Mouse (Mus musculus): Measurements from ENCODE around the gene Zfp524. TPM values are rescaled to one million over a fixed set of nuclear protein-coding genes. Genes with fewer than 3 reads are reported as not detected.
"Not testable (repeated sequence)": the region's sequence is repeated elsewhere in the genome, so short reads cannot be mapped to it uniquely, and the experiment has no call there.

The Zfp524 gene
- polyA plus RNA-seq, 1 experiment from 2014 or later: 8.4 TPM

DNA sequence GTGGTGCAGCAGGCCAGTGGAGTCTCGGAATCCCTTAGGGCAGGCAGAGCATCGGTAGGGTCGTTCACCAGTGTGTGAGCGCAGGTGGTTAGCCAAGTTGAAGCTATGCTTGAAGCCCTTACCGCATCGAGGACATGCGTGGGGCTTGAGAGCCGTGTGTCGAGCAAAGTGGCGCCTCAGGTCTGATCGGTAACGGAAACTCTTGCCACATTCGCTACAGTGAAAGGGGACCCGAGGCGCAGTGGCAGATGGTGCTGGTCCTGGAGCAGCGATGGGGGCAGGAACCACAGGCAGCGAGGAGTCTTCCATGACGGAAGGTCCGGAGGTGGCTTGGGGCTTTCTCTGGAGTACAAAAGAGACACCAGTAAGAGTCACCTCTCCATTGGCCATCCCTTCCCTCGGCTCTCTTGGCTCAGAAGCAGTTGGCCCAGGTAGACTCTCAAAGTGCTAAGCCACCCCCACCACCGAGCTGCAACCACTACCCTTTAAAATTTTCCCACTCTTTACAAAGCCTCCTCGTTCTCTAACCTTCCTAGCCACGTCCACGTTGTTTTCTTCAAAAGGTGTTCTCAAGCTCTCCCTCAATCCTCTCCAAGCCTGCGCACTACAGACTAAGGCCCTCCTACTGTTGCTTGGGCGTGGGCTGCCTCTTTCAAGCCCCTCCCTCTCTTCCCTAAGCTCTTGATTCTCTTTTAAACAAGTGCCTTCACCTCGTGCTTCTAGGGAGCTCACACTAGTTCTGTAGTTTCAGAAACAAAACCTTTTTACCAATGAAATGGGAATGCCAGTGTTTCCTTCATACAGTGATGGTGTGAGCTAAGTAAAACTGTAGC is 1.3 kb upstream of the Zfp524 start:
- WGBS: 93% methylated on average over 27 of the region's 27 CpGs
- Histone ChIP-seq H3K27me3 (ENCODE audit: control insufficient read depth, insufficient read depth, low read length) (no peaks in the 10 kb centered on the region), H3K4me2 (ENCODE audit: low read length) (no peak overlapping the region), H3K36me3 (ENCODE audit: control insufficient read depth, insufficient read depth, low read length) (peaks cover 48% of the 10 kb centered on the region), H3K9ac (replicated peaks; ENCODE audit: low read length) (no peak overlapping the region), H3K4me1 (ENCODE audit: control insufficient read depth, insufficient read depth, low read length) (no peaks in the 10 kb centered on the region), H3K4me3 (replicated peaks; ENCODE audit: low read depth, low read length) (no peak overlapping the region), H3K9me3 (ENCODE audit: control insufficient read depth, low read length) (no peaks in the 10 kb centered on the region), H3K27ac (replicated peaks; ENCODE audit: low read depth, low read length) (no peak overlapping the region)
- DNase-seq: no peak
- ATAC-seq (ENCODE audit: low FRiP score, low TSS enrichment): no peak

DNA sequence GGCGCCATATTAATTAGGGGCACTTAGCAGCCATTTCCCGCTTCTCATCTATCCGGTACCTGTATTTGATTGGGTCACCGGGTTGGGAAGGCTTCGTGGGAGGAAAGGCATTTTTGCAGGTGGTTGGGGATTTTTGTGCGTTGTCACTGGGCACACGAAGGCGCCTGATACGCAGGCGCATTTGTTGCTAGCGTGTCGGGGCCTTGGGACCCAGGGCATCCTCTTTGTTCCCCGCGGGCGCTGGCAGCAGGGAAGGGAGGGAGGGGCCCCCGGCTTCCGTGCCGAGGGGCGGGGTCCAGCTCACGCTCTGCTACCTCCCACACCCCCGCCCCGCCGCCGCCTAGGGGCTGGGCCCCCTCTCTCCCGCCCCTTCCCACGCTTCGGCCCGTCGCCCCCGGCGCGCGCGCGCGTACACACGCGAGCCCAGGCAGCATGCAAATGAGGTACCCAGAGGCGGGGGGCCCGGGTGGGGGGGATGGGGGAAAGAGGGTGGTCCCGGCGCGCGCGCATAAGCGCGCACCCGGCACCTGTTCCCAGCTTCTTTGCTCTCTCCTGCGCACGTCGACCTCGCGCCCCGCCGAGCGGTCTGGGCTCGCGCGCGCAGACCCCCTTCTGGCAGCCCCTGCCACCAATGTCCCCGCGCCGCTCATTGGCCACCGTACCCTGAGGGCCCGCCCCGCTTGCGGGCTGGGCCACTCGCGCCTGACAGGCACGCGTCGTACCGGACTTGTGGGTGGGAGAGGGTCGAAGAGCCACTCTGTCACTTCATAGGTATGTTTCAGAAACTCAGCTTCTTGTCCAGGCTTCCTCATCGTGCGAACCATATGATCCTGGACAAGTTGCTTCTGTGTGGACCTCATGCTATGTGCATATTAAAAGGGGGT is 1.1 kb downstream of the Zfp524 start, which contains the start of gene Gm44973:
Gene Gm44973 (plus strand): TSS at position 379 of the 884 bp plus-strand sequence.
- Histone ChIP-seq H3K9me3 (ENCODE audit: control insufficient read depth, low read length) (no peaks in the 10 kb centered on the region), H3K27me3 (ENCODE audit: control insufficient read depth, insufficient read depth, low read length) (no peaks in the 10 kb centered on the region), H3K4me2 (ENCODE audit: low read length) (peak within 1 kb of the TSS; percentile 64), H3K9ac (replicated peaks; ENCODE audit: low read length) (peak within 1 kb of the TSS; percentile 73), H3K27ac (replicated peaks; ENCODE audit: low read depth, low read length) (peak within 1 kb of the TSS; percentile 97), H3K4me3 (replicated peaks; ENCODE audit: low read depth, low read length) (peak within 1 kb of the TSS; percentile 74), H3K36me3 (ENCODE audit: control insufficient read depth, insufficient read depth, low read length) (peaks cover 23% of the 10 kb centered on the region), H3K4me1 (ENCODE audit: control insufficient read depth, insufficient read depth, low read length) (0 out of 2 replicates have a peak, but pooled peaks cover 3% of the 10 kb centered on the region)
- DNase-seq (peak; percentile 97), ATAC-seq (ENCODE audit: low FRiP score, low TSS enrichment) (peak; percentile 81)
- WGBS: under 1% methylated on average over 58 of the region's 76 CpGs

DNA sequence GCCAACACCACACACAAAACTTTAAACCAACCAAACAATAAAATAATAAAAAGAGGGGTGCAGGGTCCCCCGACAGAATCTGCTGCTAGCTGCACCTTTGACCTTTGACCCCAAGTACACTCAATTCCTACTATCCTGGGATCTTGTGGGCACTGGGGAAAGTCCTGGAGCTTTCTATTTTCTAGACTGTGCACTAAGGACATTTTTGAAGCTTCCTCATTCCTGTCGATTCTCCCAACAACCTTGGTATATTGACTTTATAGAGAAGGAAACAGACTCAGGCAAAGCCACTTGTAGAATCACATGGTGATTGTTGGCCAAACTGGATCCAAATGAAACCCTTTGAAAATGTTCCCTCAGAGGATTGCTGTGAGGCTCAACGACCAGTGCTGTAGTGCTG is 1.8 kb downstream of the Zfp524 start:
- 64% methylated on average over 3 of the region's 3 CpGs for WGBS
- DNase-seq (no peak), ATAC-seq (ENCODE audit: low FRiP score, low TSS enrichment) (no peak)
- Histone ChIP-seq H3K27ac (replicated peaks; ENCODE audit: low read depth, low read length) (peak overlapping the region; percentile 97), H3K9me3 (ENCODE audit: control insufficient read depth, low read length) (no peaks in the 10 kb centered on the region), H3K36me3 (ENCODE audit: control insufficient read depth, insufficient read depth, low read length) (peaks cover 16% of the 10 kb centered on the region), H3K4me3 (replicated peaks; ENCODE audit: low read depth, low read length) (peak overlapping the region; percentile 74), H3K4me2 (ENCODE audit: low read length) (peak overlapping the region; percentile 64), H3K9ac (replicated peaks; ENCODE audit: low read length) (peak overlapping the region; percentile 64), H3K4me1 (ENCODE audit: control insufficient read depth, insufficient read depth, low read length) (peaks cover 5% of the 10 kb centered on the region), H3K27me3 (ENCODE audit: control insufficient read depth, insufficient read depth, low read length) (no peaks in the 10 kb centered on the region)

GRCm38 (mm10) chr7:5016920-5017319 is 2.7 kb downstream of the Zfp524 start:
- Histone ChIP-seq H3K9ac (replicated peaks; ENCODE audit: low read length) (no peak overlapping the region), H3K36me3 (ENCODE audit: control insufficient read depth, insufficient read depth, low read length) (peaks cover 7% of the 10 kb centered on the region), H3K4me2 (ENCODE audit: low read length) (no peak overlapping the region), H3K4me1 (ENCODE audit: control insufficient read depth, insufficient read depth, low read length) (peaks cover 12% of the 10 kb centered on the region), H3K4me3 (replicated peaks; ENCODE audit: low read depth, low read length) (no peak overlapping the region), H3K27me3 (ENCODE audit: control insufficient read depth, insufficient read depth, low read length) (no peaks in the 10 kb centered on the region), H3K9me3 (ENCODE audit: control insufficient read depth, low read length) (no peaks in the 10 kb centered on the region), H3K27ac (replicated peaks; ENCODE audit: low read depth, low read length) (no peak overlapping the region)
- no peak for DNase-seq
- no peak for ATAC-seq (ENCODE audit: low FRiP score, low TSS enrichment)
- 98% methylated on average over 2 of the region's 2 CpGs for WGBS

DNA sequence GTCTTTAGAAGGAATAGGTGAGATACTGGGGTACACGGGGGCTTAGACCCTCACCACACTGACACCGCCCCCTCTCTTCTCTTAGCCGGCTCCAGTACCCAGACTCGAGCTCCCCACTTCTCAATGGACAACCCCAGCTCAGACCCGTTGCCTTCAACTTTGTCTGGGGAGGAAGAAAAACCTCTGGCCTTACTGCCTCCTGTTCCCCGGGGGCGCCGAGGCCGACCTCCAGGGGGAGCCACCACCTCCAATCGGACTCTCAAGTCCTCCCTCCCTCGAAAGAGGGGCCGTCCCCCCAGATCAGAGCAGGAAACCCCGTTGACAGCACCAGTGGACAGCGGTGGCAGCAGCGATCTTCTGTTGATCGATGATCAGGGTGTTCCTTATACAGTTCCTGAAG is 3.1 kb downstream of the Zfp524 start:
- 91% methylated on average over 16 of the region's 16 CpGs for WGBS
- no peak overlapping the region for H3K27ac ChIP-seq (replicated peaks; ENCODE audit: low read depth, low read length)
- ATAC-seq (ENCODE audit: low FRiP score, low TSS enrichment): no peak
- H3K27me3 ChIP-seq (ENCODE audit: control insufficient read depth, insufficient read depth, low read length): no peaks in the 10 kb centered on the region
- no peaks in the 10 kb centered on the region for H3K9me3 ChIP-seq (ENCODE audit: control insufficient read depth, low read length)
- DNase-seq: no peak
- no peak overlapping the region for H3K4me3 ChIP-seq (replicated peaks; ENCODE audit: low read depth, low read length)
- H3K9ac ChIP-seq (replicated peaks; ENCODE audit: low read length): no peak overlapping the region
- H3K4me2 ChIP-seq (ENCODE audit: low read length): no peak overlapping the region
- peaks cover 12% of the 10 kb centered on the region for H3K4me1 ChIP-seq (ENCODE audit: control insufficient read depth, insufficient read depth, low read length)
- peaks cover 8% of the 10 kb centered on the region for H3K36me3 ChIP-seq (ENCODE audit: control insufficient read depth, insufficient read depth, low read length)

DNA sequence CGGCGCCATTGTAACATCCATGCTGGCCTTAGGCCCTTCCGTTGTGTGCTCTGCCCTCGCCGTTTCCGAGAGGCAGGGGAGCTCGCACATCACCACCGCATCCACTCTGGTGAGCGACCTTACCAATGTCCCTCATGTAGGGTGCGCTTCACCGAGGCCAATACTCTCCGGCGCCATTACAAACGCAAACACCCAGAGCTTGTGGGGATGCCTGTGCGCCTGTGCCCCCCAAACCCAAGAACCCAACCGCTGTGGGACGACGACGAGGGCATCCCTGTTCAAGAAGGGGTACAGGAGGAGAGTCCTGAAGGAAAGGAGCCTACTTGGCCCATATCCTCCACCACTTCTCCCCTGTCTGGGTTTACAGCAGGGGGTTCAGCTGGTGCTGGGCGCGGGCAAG is 3.7 kb downstream of the Zfp524 start:
- Histone ChIP-seq H3K4me1 (ENCODE audit: control insufficient read depth, insufficient read depth, low read length) (peaks cover 12% of the 10 kb centered on the region), H3K4me3 (replicated peaks; ENCODE audit: low read depth, low read length) (no peak overlapping the region), H3K9ac (replicated peaks; ENCODE audit: low read length) (no peak overlapping the region), H3K4me2 (ENCODE audit: low read length) (no peak overlapping the region), H3K27ac (replicated peaks; ENCODE audit: low read depth, low read length) (no peak overlapping the region), H3K36me3 (ENCODE audit: control insufficient read depth, insufficient read depth, low read length) (peaks cover 8% of the 10 kb centered on the region), H3K9me3 (ENCODE audit: control insufficient read depth, low read length) (no peaks in the 10 kb centered on the region), H3K27me3 (ENCODE audit: control insufficient read depth, insufficient read depth, low read length) (no peaks in the 10 kb centered on the region)
- no peak for ATAC-seq (ENCODE audit: low FRiP score, low TSS enrichment)
- 97% methylated on average over 21 of the region's 21 CpGs for WGBS
- DNase-seq: no peak

DNA sequence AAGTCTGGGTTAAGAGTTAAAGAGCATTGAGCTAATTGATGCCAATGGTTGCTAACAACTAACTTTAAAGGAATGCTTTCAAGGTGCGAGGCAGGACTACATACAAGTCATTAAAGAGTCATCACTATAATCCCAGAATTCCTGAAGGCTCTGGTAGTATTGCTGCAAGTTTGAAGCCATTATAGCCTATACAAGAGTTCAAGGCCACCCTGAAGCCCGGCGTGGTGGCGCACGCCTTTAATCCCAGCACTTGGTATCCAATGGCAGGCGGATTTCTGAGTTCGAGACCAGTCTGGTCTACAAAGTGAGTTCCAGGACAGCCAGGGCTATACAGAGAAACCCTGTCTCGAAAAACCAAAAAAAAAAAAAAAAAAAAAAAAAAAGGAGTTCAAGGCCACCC is 5.4 kb downstream of the Zfp524 start:
- H3K36me3 ChIP-seq (ENCODE audit: control insufficient read depth, insufficient read depth, low read length): peaks cover 21% of the 10 kb centered on the region
- H3K4me3 ChIP-seq (replicated peaks; ENCODE audit: low read depth, low read length): peak overlapping the region; percentile 71
- peaks cover 12% of the 10 kb centered on the region for H3K4me1 ChIP-seq (ENCODE audit: control insufficient read depth, insufficient read depth, low read length)
- not testable (repeated sequence) for H3K9ac ChIP-seq (replicated peaks; ENCODE audit: low read length); DNase-seq; H3K27me3 ChIP-seq (ENCODE audit: control insufficient read depth, insufficient read depth, low read length); ATAC-seq (ENCODE audit: low FRiP score, low TSS enrichment); H3K9me3 ChIP-seq (ENCODE audit: control insufficient read depth, low read length); H3K27ac ChIP-seq (replicated peaks; ENCODE audit: low read depth, low read length)
- 31% methylated on average over 8 of the region's 8 CpGs for WGBS
- peak overlapping the region; percentile 76 for H3K4me2 ChIP-seq (ENCODE audit: low read length)

DNA sequence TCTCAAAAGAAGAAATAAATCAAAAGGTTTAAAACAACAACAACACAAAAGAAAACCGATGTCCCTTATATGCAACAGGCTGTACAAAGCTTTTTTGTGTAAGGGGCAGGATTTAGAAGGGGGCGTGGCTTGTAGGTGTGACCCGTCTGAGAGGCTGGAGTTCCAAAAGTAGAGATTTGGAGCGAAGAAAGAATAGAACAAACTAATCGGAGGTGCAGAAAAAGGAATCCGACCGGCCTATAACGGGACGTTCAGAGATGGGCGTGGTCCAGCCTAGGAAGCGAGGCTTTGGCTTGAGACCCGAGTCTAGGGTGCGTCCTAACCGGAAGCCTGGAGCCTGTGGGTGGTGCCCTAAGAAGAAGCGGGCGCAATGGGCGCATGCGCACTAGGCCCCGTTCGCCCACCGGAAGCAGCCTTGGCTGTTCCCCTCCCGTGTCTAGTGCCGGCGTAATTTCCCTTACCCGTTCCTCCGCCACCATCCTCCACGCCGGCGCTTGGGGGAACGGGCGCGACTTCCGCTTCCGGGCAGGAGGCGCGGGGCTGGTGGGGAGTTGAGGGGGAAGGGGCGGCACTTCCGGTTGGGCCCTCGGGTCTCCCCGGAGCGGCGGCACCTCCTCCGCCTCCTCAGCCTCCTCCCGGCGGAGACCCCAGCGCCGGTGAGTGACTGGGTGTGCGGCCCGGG is 5.9 kb downstream of the Zfp524 start, which contains the start of the genes Zfp865 and Ccdc106:
Gene Zfp865 (plus strand): TSS at position 377 of the 682 bp plus-strand sequence.
Gene Ccdc106 (plus strand): TSS at position 554 of the 682 bp plus-strand sequence.
- Histone ChIP-seq H3K4me3 (replicated peaks; ENCODE audit: low read depth, low read length) (peak within 1 kb of the TSS; percentile 71), H3K4me2 (ENCODE audit: low read length) (peak within 1 kb of the TSS; percentile 76), H3K9ac (replicated peaks; ENCODE audit: low read length) (peak within 1 kb of the TSS; percentile 95), H3K36me3 (ENCODE audit: control insufficient read depth, insufficient read depth, low read length) (peaks cover 23% of the 10 kb centered on the region), H3K27me3 (ENCODE audit: control insufficient read depth, insufficient read depth, low read length) (no peaks in the 10 kb centered on the region), H3K4me1 (ENCODE audit: control insufficient read depth, insufficient read depth, low read length) (peaks cover 12% of the 10 kb centered on the region), H3K9me3 (ENCODE audit: control insufficient read depth, low read length) (no peaks in the 10 kb centered on the region), H3K27ac (replicated peaks; ENCODE audit: low read depth, low read length) (peak within 1 kb of the TSS; percentile 92)
- under 1% methylated on average over 48 of the region's 49 CpGs for WGBS
- DNase-seq (peak; percentile 99), ATAC-seq (ENCODE audit: low FRiP score, low TSS enrichment) (peak; percentile 89)
